Mouse (Mus musculus) kidney, adult 18-20 months (tissue): Measurements from ENCODE around the gene Osbp2.
A peak's percentile ranks its signal among the peaks of the same experiment; 100 is the strongest.

ENCODE experiments used
- DNase-seq: peaks from one replicate; pipeline ENCODE4 v3.0.0; 2021

Gene Osbp2

GRCm38 (mm10) chr11:3696086-3696616, 167.6 kb downstream of the Osbp2 start:
- no peak for DNase-seq

GRCm38 (mm10) chr11:3691746-3692145, 172.0 kb downstream of the Osbp2 start:
- no peak for DNase-seq

- DNase-seq, result no peak
Measured at GRCm38 (mm10) chr11:3686885-3687284, 176.8 kb downstream of the Osbp2 start.

GRCm38 (mm10) chr11:3686318-3686717, 177.4 kb downstream of the Osbp2 start:
- no peak for DNase-seq

DNA sequence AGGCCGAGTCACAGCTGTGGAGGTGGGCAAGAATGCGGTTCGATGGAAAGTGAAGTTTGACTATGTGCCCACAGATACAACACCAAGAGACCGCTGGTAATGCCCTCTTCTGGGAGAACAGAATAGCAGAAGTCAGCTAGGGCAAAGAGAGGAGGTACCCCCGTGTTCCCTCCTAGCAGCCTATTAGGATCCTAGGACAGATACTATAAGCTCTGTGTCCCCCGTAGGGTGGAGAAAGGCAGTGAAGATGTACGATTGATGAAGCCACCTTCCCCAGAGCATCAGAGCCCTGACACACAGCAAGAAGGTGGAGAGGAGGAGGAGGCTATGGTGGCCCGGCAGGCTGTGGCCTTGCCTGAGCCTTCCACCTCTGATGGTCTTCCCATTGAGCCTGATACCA, 178.3 kb downstream of the Osbp2 start:
- no peak for DNase-seq

- DNase-seq, result peak; percentile 25
Measured at GRCm38 (mm10) chr11:3684723-3685430, 178.8 kb downstream of the Osbp2 start.

- DNase-seq, result no peak
Measured at GRCm38 (mm10) chr11:3684232-3684631, 179.5 kb downstream of the Osbp2 start.

DNA sequence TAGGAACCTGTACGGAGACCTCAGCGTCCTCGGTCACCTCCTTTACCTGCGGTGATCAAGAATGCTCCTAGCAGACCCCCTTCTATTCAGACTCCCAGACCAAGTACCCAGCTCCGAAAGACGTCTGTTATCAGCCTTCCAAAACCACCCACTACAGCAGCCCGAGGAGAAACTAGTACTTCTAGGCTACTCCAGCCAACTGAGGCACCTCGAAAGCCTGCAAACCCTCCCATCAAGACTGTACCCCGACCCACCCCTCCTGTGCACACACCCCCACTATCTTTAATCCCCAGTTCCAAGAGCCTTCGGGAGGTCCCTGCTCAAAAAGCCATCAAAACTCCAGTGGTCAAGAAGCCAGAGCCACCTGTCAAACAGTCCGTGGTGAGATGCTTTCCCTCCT, 180.0 kb downstream of the Osbp2 start:
- DNase-seq, result no peak

- DNase-seq, result no peak
Measured at GRCm38 (mm10) chr11:3679771-3680170, 183.9 kb downstream of the Osbp2 start.

- no peak for DNase-seq
Measured at GRCm38 (mm10) chr11:3677204-3677603, 186.5 kb downstream of the Osbp2 start.

- no peak for DNase-seq
Measured at GRCm38 (mm10) chr11:3676423-3676822, 187.3 kb downstream of the Osbp2 start.

GRCm38 (mm10) chr11:3674545-3674944, 189.2 kb downstream of the Osbp2 start:
- DNase-seq, result no peak

DNA sequence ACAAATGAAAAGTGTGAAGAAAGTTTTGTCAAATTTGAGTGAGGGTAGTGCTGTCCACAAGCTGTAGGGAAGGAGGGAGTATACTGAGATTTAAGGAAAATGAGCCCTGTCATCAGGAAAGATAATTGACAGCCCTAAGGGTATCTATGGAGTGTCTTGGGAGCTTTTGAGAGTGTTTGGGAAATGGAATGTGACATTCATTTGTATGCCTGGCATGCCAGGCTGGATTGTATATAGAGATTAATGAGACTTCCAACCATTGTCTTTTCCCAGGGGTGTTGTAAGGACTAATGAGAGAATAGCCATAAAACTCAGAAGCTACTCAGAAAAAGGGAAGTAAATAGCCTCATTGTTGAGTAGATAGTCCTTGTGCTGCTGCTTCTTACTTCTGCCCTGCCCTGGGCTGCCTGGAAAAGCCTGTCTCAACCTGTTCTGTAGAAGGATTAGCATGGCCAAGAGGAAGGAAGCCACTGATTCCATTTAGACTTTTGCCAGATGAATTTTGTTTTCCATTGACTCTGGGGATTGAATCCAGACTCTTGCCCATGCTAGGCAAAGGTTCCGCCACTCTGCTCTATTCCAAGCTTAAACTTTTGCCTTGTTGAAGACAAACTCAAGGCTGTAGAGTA, 192.6 kb downstream of the Osbp2 start:
- no peak for DNase-seq

DNA sequence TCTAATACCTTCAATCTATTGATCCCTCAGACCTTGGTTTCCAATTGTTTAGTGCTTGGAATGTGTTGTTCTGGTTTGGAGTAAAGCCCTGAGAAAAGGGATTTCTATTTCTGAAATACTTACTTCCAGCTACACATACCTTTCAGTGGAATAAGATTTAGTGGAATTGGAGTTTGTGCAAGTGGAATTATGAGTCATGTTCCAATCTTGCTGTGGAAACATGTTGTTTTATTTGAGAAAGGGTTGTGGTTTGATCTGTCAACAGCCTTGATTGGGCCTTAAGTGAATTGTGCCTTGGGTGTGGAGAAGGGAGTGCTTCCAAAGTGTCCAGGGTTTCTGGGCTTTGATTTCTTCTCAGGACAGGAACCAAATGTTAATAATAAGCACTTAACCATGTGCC, 193.9 kb downstream of the Osbp2 start:
- no peak for DNase-seq

GRCm38 (mm10) chr11:3668768-3669167, 194.9 kb downstream of the Osbp2 start:
- no peak for DNase-seq

GRCm38 (mm10) chr11:3667506-3667905, 196.2 kb downstream of the Osbp2 start:
- no peak for DNase-seq

DNA sequence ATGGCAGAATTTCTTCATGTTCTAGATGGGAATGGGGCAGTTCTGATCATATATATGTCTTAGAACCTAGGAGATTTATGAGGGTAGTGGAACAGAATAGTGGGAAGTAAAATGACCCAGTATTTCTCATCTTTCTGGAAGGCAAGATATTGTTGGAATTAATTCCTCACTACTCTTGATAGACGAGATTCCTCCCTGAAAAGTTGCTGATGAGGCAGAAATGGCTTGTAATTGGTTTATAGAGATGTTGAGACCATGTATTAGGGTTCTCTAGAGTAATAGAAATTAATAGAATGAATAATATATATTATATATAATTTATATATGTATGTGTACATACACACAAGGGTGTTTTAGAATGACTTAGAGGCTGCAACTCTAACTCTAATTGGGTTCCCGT, 201.7 kb downstream of the Osbp2 start:
- DNase-seq, result no peak
